8 mouse cellular contexts compared by ENCODE assay signal in genomic region chr11:88216231-88216685, GRCm38 (mm10). TPM values are rescaled to one million over a fixed set of nuclear protein-coding genes. Genes with fewer than 3 reads are reported as not detected.
DNase-seq lines count a peak whose midpoint lies in the region; ATAC-seq and TF ChIP-seq lines count a peak whose summit lies in the region.

No protein-coding gene starts in this region.

- peaks cover 2% of the 10 kb centered on the region; the same call in 1 of the 2 replicates for H3K36me3 ChIP-seq in embryonic facial prominence, embryonic 11.5 days (replicated peaks; ENCODE audit: control insufficient read depth, insufficient read depth, low read depth, low read length)

- H3K9me3 ChIP-seq in embryonic facial prominence, embryonic 11.5 days (replicated peaks; ENCODE audit: control insufficient read depth, low read length), result no peaks in the 10 kb centered on the region

- intact Hi-C loops in gastrocnemius, adult 2 months (cut with DNase I), result loop anchor here (2.0 to 5.0 kb wide), 2 partner anchors 249 to 607 kb away; no protein-coding TSS in a partner anchor
- intact Hi-C loops in gastrocnemius, postnatal 14 days (cut with DNase I; ENCODE audit: low total_unique reads), result loop anchor here (5.0 kb wide), 2 partner anchors 36 to 606 kb away; no protein-coding TSS in a partner anchor
- intact Hi-C loops in heart, postnatal 36 days (cut with DNase I), result loop anchor here (1.0 to 2.0 kb wide), 3 partner anchors 36 to 607 kb away; no protein-coding TSS in a partner anchor

- H3K9ac ChIP-seq in embryonic facial prominence, embryonic 11.5 days (replicated peaks; ENCODE audit: low read length), result 0 out of 2 replicates have a peak overlapping the region, but pooled peaks have one; percentile 3

- ATAC-seq in embryonic facial prominence, embryonic 11.5 days (replicated peaks; ENCODE audit: insufficient number of reproducible peaks, low FRiP score, low TSS enrichment, low read depth), result 0 out of 2 replicates have a peak, but pooled peaks have one; percentile 17

- H3K4me1 ChIP-seq in embryonic facial prominence, embryonic 11.5 days (ENCODE audit: control insufficient read depth, insufficient read depth, low read length), result no peaks in the 10 kb centered on the region

- DNase-seq in gastrocnemius, adult 2 months, result peak; percentile 77
- DNase-seq in gastrocnemius, postnatal 14 days, result no peak
- DNase-seq in adrenal gland, postnatal 36 days, result peak; percentile 64 to 82
- DNase-seq in embryonic facial prominence, embryonic 11.5 days (ENCODE audit: low spot score), result peak; percentile 87
- DNase-seq in heart, postnatal 36 days, result peak; percentile 70 to 71
- peak; percentile 48 to 75 for DNase-seq in layer of hippocampus, adult 2 months (ENCODE audit: low spot score in 2 of 2)
- DNase-seq in lung, postnatal 14 days, result peak; percentile 60
- peak; percentile 73 to 79 for DNase-seq in right cerebral cortex, postnatal 10 days (ENCODE audit: low spot score in 2 of 2)

- no peak overlapping the region for H3K4me2 ChIP-seq in embryonic facial prominence, embryonic 11.5 days (ENCODE audit: low read depth, low read length)

- TF ChIP-seq CTCF in gastrocnemius, adult 2 months (IDR thresholded peaks at IDR 0.05), result no peak; the same call in 1 of the 2 replicates
- TF ChIP-seq CTCF in layer of hippocampus, adult 2 months (conservative IDR thresholded peaks at IDR 0.05), result peak; percentile 100

- no peaks in the 10 kb centered on the region for H3K27me3 ChIP-seq in embryonic facial prominence, embryonic 11.5 days (ENCODE audit: control insufficient read depth, insufficient read depth, low read length)

- peak overlapping the region; percentile 58; the same call in 1 of the 2 replicates for H3K27ac ChIP-seq in gastrocnemius, adult 2 months
- no peak overlapping the region for H3K27ac ChIP-seq in embryonic facial prominence, embryonic 11.5 days (replicated peaks; ENCODE audit: low read depth, low read length)
- H3K27ac ChIP-seq in layer of hippocampus, adult 2 months, result peak overlapping the region; percentile 89

- WGBS in embryonic facial prominence, embryonic 11.5 days, result 24% methylated on average over 10 of the region's 10 CpGs

- peak overlapping the region; percentile 27; the same call in 1 of the 2 replicates for H3K4me3 ChIP-seq in gastrocnemius, adult 2 months
- no peak overlapping the region for H3K4me3 ChIP-seq in embryonic facial prominence, embryonic 11.5 days (ENCODE audit: low read depth, low read length)
- H3K4me3 ChIP-seq in layer of hippocampus, adult 2 months, result peak overlapping the region; percentile 48

RNA-seq across cellular contexts. Expression of gene Mrps23, which starts 12.1 kb away (rescaled TPM):
- 100 to 1,000 TPM; 122 to 144 TPM for total RNA-seq in gastrocnemius, adult 2 months (2021)
- total RNA-seq in gastrocnemius, postnatal 14 days (2021), result 100 to 1,000 TPM; 127 to 132 TPM
- 100 to 1,000 TPM; 151 to 216 TPM for total RNA-seq in adrenal gland, postnatal 36 days (2021)
- polyA plus RNA-seq in embryonic facial prominence, embryonic 11.5 days (2014; fragmentation: Nextera tagmentation; extraction: Ambion mirVana), result 70.6 and 83.8 TPM in 2 replicates
- total RNA-seq in heart, postnatal 36 days (2021), result 100 to 1,000 TPM; 273 to 312 TPM
- total RNA-seq in layer of hippocampus, adult 2 months (2021), result 10 to 100 TPM; 64.9 to 65.6 TPM
